Mouse (Mus musculus): Measurements from ENCODE around the gene Phpt1.

- TF ChIP-seq CTCF (IDR thresholded peaks at IDR 0.05; ENCODE audit: control insufficient read depth, insufficient read depth, low read length) (no peak), POLR2A (IDR thresholded peaks at IDR 0.05; ENCODE audit: borderline replicate concordance, control insufficient read depth, low read depth, low read length) (no peak; the same call in 1 of the 2 replicates)
Observed at GRCm38 (mm10) chr2:25557221-25557963, 17.6 kb downstream of the Phpt1 start, which contains the start of gene Edf1.

Data from bone marrow, adult 2 months (tissue).